Mouse (Mus musculus): ENCODE data around the gene Map7d3. TPM values are rescaled to one million over a fixed set of nuclear protein-coding genes. Genes with fewer than 3 reads are reported as not detected.

Map7d3 gene
- polyA plus RNA-seq, 1 experiment from 2014 or later: 2.1 TPM

- H3K4me1 ChIP-seq (ENCODE audit: control insufficient read depth in 2 of 2, insufficient read depth in 2 of 2, low read length in 2 of 2): no peaks in the 10 kb centered on the region
- ATAC-seq (ENCODE audit: insufficient number of reproducible peaks, insufficient read depth, low FRiP score, low read depth): no peak
- H3K9ac ChIP-seq (ENCODE audit: low read length): no peak overlapping the region
- H3K27me3 ChIP-seq (ENCODE audit: control insufficient read depth, insufficient read depth, low read length): no peaks in the 10 kb centered on the region
- WGBS: 87% methylated on average over 3 of the region's 3 CpGs
- H3K27ac ChIP-seq (replicated peaks in 1 of 2; ENCODE audit: control insufficient read depth in 1 of 2, insufficient read depth in 1 of 2, low read depth in 2 of 2, low read length in 2 of 2): no peak overlapping the region
- H3K9me3 ChIP-seq (ENCODE audit: control insufficient read depth, low read length): no peaks in the 10 kb centered on the region
- H3K4me2 ChIP-seq (ENCODE audit: low read length): no peak overlapping the region
- no peak overlapping the region for H3K4me3 ChIP-seq (ENCODE audit: control insufficient read depth in 1 of 2, insufficient read depth in 1 of 2, low read depth in 1 of 2, low read length in 2 of 2)
- peaks cover 28% of the 10 kb centered on the region for H3K36me3 ChIP-seq (ENCODE audit: control insufficient read depth, insufficient read depth, low read length)
These were observed 34.6 kb downstream of the Map7d3 start for GRCm38 (mm10) chrX:56787486-56787885.

DNA sequence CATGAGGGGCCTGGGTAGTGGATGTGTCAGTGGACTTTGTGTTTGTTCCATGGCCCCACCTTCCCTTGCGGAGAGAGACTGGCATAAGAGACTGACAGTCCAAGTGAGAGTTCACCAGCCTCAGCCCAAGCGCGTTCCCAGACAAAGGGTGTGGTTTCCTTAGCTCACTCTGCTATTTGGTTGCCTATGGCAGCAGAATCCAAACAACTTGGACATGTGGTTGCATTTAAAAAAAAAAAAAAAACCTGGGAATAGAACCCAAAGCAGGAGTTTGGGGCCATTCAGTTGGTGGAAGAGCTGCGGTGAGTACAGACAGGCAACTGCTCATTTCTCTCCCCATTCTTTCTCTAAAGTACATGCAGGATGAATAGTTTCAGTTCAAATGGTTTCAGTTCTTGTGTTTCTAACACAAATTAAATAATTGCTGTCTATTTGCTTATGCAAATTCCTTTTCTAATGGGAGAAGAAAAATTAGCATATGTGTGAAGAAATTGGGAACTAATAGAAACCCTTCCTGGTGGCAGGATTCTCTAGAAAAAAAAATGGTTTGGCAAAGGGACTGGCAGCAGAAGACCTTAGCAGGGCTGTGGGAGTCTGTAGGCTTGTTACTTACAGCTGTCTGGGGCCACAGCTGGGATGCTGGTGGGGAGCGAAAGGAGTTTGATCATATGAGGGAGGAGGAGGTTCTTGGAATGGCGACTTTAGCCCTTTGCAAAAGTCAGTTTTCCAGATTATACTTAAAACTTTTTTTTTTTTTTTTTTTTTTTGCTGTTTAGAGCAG is 35.7 kb downstream of the Map7d3 start:
- 65% methylated on average over 6 of the region's 6 CpGs for WGBS
- no peak overlapping the region for H3K27ac ChIP-seq (replicated peaks in 1 of 2; ENCODE audit: control insufficient read depth in 1 of 2, insufficient read depth in 1 of 2, low read depth in 2 of 2, low read length in 2 of 2)
- no peak for ATAC-seq (ENCODE audit: insufficient number of reproducible peaks, insufficient read depth, low FRiP score, low read depth)
- H3K4me1 ChIP-seq (ENCODE audit: control insufficient read depth in 2 of 2, insufficient read depth in 2 of 2, low read length in 2 of 2): no peaks in the 10 kb centered on the region
- no peaks in the 10 kb centered on the region for H3K27me3 ChIP-seq (ENCODE audit: control insufficient read depth, insufficient read depth, low read length)
- no peaks in the 10 kb centered on the region for H3K9me3 ChIP-seq (ENCODE audit: control insufficient read depth, low read length)
- peaks cover 19% of the 10 kb centered on the region for H3K36me3 ChIP-seq (ENCODE audit: control insufficient read depth, insufficient read depth, low read length)
- H3K4me2 ChIP-seq (ENCODE audit: low read length): no peak overlapping the region
- H3K4me3 ChIP-seq (ENCODE audit: control insufficient read depth in 1 of 2, insufficient read depth in 1 of 2, low read depth in 1 of 2, low read length in 2 of 2): no peak overlapping the region
- no peak overlapping the region for H3K9ac ChIP-seq (ENCODE audit: low read length)

GRCm38 (mm10) chrX:56773329-56773728 is 48.8 kb downstream of the Map7d3 start:
- Histone ChIP-seq H3K36me3 (ENCODE audit: control insufficient read depth, insufficient read depth, low read length) (no peaks in the 10 kb centered on the region), H3K4me1 (ENCODE audit: control insufficient read depth in 2 of 2, insufficient read depth in 2 of 2, low read length in 2 of 2) (peaks cover 0 to 5% of the 10 kb centered on the region in 2 experiments; a peak in 1 of 4 replicates), H3K27ac (replicated peaks in 1 of 2; ENCODE audit: control insufficient read depth in 1 of 2, insufficient read depth in 1 of 2, low read depth in 2 of 2, low read length in 2 of 2) (no peak overlapping the region), H3K9me3 (ENCODE audit: control insufficient read depth, low read length) (no peaks in the 10 kb centered on the region), H3K27me3 (ENCODE audit: control insufficient read depth, insufficient read depth, low read length) (no peaks in the 10 kb centered on the region), H3K4me3 (ENCODE audit: control insufficient read depth in 1 of 2, insufficient read depth in 1 of 2, low read depth in 1 of 2, low read length in 2 of 2) (no peak overlapping the region), H3K9ac (ENCODE audit: low read length) (no peak overlapping the region), H3K4me2 (ENCODE audit: low read length) (no peak overlapping the region)
- ATAC-seq (ENCODE audit: insufficient number of reproducible peaks, insufficient read depth, low FRiP score, low read depth): no peak
- 82% methylated on average over 4 of the region's 4 CpGs for WGBS

DNA sequence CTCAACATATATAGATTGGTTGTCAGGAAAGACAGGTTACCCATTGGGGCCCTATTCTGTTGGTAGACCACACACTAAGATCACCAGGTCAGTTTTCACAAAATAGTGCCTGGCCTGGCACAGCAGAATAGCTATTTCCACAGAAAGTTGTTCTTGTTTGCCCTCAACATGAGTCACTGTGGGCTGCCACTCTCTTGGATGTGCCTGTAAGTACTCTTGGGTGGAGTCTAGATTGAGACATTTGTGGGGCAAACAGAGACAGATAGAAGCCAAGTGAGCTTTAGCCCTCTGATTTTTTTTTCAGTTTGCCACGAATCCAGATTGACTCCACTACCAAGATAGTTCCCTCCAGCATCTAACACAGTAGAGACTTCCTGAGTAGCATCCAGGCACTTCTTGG is 50.4 kb downstream of the Map7d3 start:
- WGBS: 47% methylated on average over 1 of the region's 1 CpGs
- peaks cover 0 to 5% of the 10 kb centered on the region in 2 experiments; a peak in 1 of 4 replicates for H3K4me1 ChIP-seq (ENCODE audit: control insufficient read depth in 2 of 2, insufficient read depth in 2 of 2, low read length in 2 of 2)
- H3K4me3 ChIP-seq (ENCODE audit: control insufficient read depth in 1 of 2, insufficient read depth in 1 of 2, low read depth in 1 of 2, low read length in 2 of 2): no peak overlapping the region
- no peaks in the 10 kb centered on the region for H3K9me3 ChIP-seq (ENCODE audit: control insufficient read depth, low read length)
- H3K36me3 ChIP-seq (ENCODE audit: control insufficient read depth, insufficient read depth, low read length): no peaks in the 10 kb centered on the region
- no peak for ATAC-seq (ENCODE audit: insufficient number of reproducible peaks, insufficient read depth, low FRiP score, low read depth)
- H3K9ac ChIP-seq (ENCODE audit: low read length): no peak overlapping the region
- H3K27me3 ChIP-seq (ENCODE audit: control insufficient read depth, insufficient read depth, low read length): no peaks in the 10 kb centered on the region
- no peak overlapping the region for H3K27ac ChIP-seq (replicated peaks in 1 of 2; ENCODE audit: control insufficient read depth in 1 of 2, insufficient read depth in 1 of 2, low read depth in 2 of 2, low read length in 2 of 2)
- H3K4me2 ChIP-seq (ENCODE audit: low read length): no peak overlapping the region

- no peak overlapping the region for H3K4me2 ChIP-seq (ENCODE audit: low read length)
- H3K9ac ChIP-seq (ENCODE audit: low read length): no peak overlapping the region
- H3K4me3 ChIP-seq (ENCODE audit: control insufficient read depth in 1 of 2, insufficient read depth in 1 of 2, low read depth in 1 of 2, low read length in 2 of 2): no peak overlapping the region
- H3K36me3 ChIP-seq (ENCODE audit: control insufficient read depth, insufficient read depth, low read length): no peaks in the 10 kb centered on the region
- H3K4me1 ChIP-seq (ENCODE audit: control insufficient read depth in 2 of 2, insufficient read depth in 2 of 2, low read length in 2 of 2): peaks cover 0 to 5% of the 10 kb centered on the region in 2 experiments; a peak in 1 of 4 replicates
- H3K27me3 ChIP-seq (ENCODE audit: control insufficient read depth, insufficient read depth, low read length): no peaks in the 10 kb centered on the region
- peak overlapping the region in 1 of 2 experiments; percentile 28; a peak in 1 of 4 replicates for H3K27ac ChIP-seq (replicated peaks in 1 of 2; ENCODE audit: control insufficient read depth in 1 of 2, insufficient read depth in 1 of 2, low read depth in 2 of 2, low read length in 2 of 2)
- no peaks in the 10 kb centered on the region for H3K9me3 ChIP-seq (ENCODE audit: control insufficient read depth, low read length)
- ATAC-seq (ENCODE audit: insufficient number of reproducible peaks, insufficient read depth, low FRiP score, low read depth): no peak
These were observed 52.3 kb downstream of the Map7d3 start for GRCm38 (mm10) chrX:56769838-56770237.

DNA sequence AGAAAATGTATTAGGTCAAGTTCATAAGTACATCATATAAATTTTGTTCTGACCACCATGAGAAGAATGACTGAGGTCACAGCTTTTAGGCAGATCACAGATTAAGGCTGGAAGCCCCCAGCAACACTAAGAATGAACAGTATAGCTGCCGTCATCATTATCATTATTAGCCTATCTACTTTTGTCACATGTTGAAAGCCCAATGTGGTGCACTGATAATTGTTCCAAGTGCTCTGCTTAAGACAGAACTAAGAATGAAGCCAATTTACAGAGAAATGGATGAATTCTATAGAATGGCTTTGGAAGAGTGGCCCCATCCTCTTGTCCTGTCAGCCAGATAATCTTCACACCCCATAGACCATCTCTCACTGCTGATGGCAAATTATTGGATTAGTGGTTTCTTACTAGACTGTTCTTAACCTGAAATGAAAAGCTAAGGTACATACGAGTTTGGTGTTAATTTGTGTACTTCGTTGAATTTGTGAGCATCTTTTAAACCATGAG is 61.8 kb downstream of the Map7d3 start:
- Histone ChIP-seq H3K9me3 (ENCODE audit: control insufficient read depth, low read length) (no peaks in the 10 kb centered on the region), H3K4me2 (ENCODE audit: low read length) (no peak overlapping the region), H3K4me3 (ENCODE audit: control insufficient read depth in 1 of 2, insufficient read depth in 1 of 2, low read depth in 1 of 2, low read length in 2 of 2) (no peak overlapping the region), H3K36me3 (ENCODE audit: control insufficient read depth, insufficient read depth, low read length) (no peaks in the 10 kb centered on the region), H3K27me3 (ENCODE audit: control insufficient read depth, insufficient read depth, low read length) (no peaks in the 10 kb centered on the region), H3K4me1 (ENCODE audit: control insufficient read depth in 2 of 2, insufficient read depth in 2 of 2, low read length in 2 of 2) (no peaks in the 10 kb centered on the region), H3K27ac (replicated peaks in 1 of 2; ENCODE audit: control insufficient read depth in 1 of 2, insufficient read depth in 1 of 2, low read depth in 2 of 2, low read length in 2 of 2) (no peak overlapping the region), H3K9ac (ENCODE audit: low read length) (no peak overlapping the region)
- no peak for ATAC-seq (ENCODE audit: insufficient number of reproducible peaks, insufficient read depth, low FRiP score, low read depth)
- 71% methylated on average over 3 of the region's 3 CpGs for WGBS

- H3K4me2 ChIP-seq (ENCODE audit: low read length): no peak overlapping the region
- H3K4me1 ChIP-seq (ENCODE audit: control insufficient read depth in 2 of 2, insufficient read depth in 2 of 2, low read length in 2 of 2): peaks cover 0 to 5% of the 10 kb centered on the region in 2 experiments; a peak in 2 of 4 replicates
- no peaks in the 10 kb centered on the region for H3K27me3 ChIP-seq (ENCODE audit: control insufficient read depth, insufficient read depth, low read length)
- H3K27ac ChIP-seq (replicated peaks in 1 of 2; ENCODE audit: control insufficient read depth in 1 of 2, insufficient read depth in 1 of 2, low read depth in 2 of 2, low read length in 2 of 2): no peak overlapping the region
- H3K36me3 ChIP-seq (ENCODE audit: control insufficient read depth, insufficient read depth, low read length): peaks cover 5% of the 10 kb centered on the region; the same call in 1 of the 2 replicates
- ATAC-seq (ENCODE audit: insufficient number of reproducible peaks, insufficient read depth, low FRiP score, low read depth): no peak
- no peak overlapping the region for H3K9ac ChIP-seq (ENCODE audit: low read length)
- no peaks in the 10 kb centered on the region for H3K9me3 ChIP-seq (ENCODE audit: control insufficient read depth, low read length)
- H3K4me3 ChIP-seq (ENCODE audit: control insufficient read depth in 1 of 2, insufficient read depth in 1 of 2, low read depth in 1 of 2, low read length in 2 of 2): no peak overlapping the region
- 49% methylated on average over 7 of the region's 7 CpGs for WGBS
These were observed 65.8 kb downstream of the Map7d3 start for GRCm38 (mm10) chrX:56756352-56756751.
